Mouse (Mus musculus) heart, embryonic 11.5 days (tissue): ENCODE data around the gene Agmat. TPM values are rescaled to one million over a fixed set of nuclear protein-coding genes. Genes with fewer than 3 reads are reported as not detected.

Source experiments
- ATAC-seq: fragments of 200-750 bp; cut with Nextera tagmentation; replicated peaks from 2 replicates; pipeline ENCODE4 v1.8.0; 2017; ENCODE audit warnings: moderate library complexity; ENCODE audit not compliant: insufficient number of reproducible peaks, low FRiP score, low TSS enrichment
- H3K27ac ChIP-seq: fragments of 300-500 bp; sonication (generic); 2 replicates; pipeline ENCODE4 v1.5.1; 2014; ENCODE audit warnings: mild to moderate bottlenecking, low read depth, low read length
- H3K27me3 ChIP-seq: fragments of 300-500 bp; sonication (generic); 2 replicates; pipeline ENCODE4 v1.6.1; 2014; ENCODE audit warnings: mild to moderate bottlenecking, low read length, mixed read lengths; ENCODE audit not compliant: control insufficient read depth, insufficient read depth
- H3K36me3 ChIP-seq: fragments of 300-500 bp; sonication (generic); 2 replicates; pipeline ENCODE4 v1.6.1; 2014; ENCODE audit warnings: mild to moderate bottlenecking, low read length, moderate library complexity, mixed read lengths; ENCODE audit not compliant: control insufficient read depth, insufficient read depth
- H3K4me1 ChIP-seq: fragments of 300-500 bp; sonication (generic); 2 replicates; pipeline ENCODE4 v1.6.1; 2014; ENCODE audit warnings: low read length; ENCODE audit not compliant: control insufficient read depth, insufficient read depth
- H3K4me2 ChIP-seq: fragments of 300-500 bp; sonication (generic); 2 replicates; pipeline ENCODE4 v1.6.1; 2014; ENCODE audit warnings: mild to moderate bottlenecking, moderate library complexity
- H3K4me3 ChIP-seq: fragments of 300-500 bp; sonication (generic); 2 replicates; pipeline ENCODE4 v1.5.1; 2014; ENCODE audit warnings: low read depth, low read length
- H3K9ac ChIP-seq: fragments of 300-500 bp; sonication (generic); 2 replicates; pipeline ENCODE4 v1.6.1; 2014; ENCODE audit warnings: mild to moderate bottlenecking, low read depth, low read length, moderate library complexity
- H3K9me3 ChIP-seq: fragments of 300-500 bp; sonication (generic); replicated peaks from 2 replicates; pipeline ENCODE4 v1.6.1; 2016; ENCODE audit warnings: low read length; ENCODE audit not compliant: control insufficient read depth
- WGBS: fragments of 180-500 bp; shearing (Covaris S2); extraction: QIAGEN DNeasy Blood & Tissue Kit; methylation state at CpG from one replicate; pipeline ENCODE4 v1.1.7; 2014; ENCODE audit not compliant: insufficient replicate concordance; 5-methylcytosine and 5-hydroxymethylcytosine counted together
- polyA plus RNA-seq: library from polyadenylated mRNA; unstranded; fragments of >200 nt; fragmentation: Nextera tagmentation; extraction: Ambion mirVana; gene quantifications from 2 replicates; pipeline ENCODE4 v1.2.1, GENCODE M21; 2014

The Agmat gene
- polyA plus RNA-seq, 1 experiment from 2014 or later = 0.80 TPM

- Histone ChIP-seq H3K4me2 (no peak overlapping the region), H3K36me3 (peaks cover 5% of the 10 kb centered on the region), H3K27ac (no peak overlapping the region), H3K4me1 (peaks cover 8% of the 10 kb centered on the region), H3K4me3 (no peak overlapping the region), H3K9ac (no peak overlapping the region), H3K27me3 (no peaks in the 10 kb centered on the region), H3K9me3 (no peaks in the 10 kb centered on the region)
- WGBS = 85% methylated on average over 4 of the region's 4 CpGs
- no peak for ATAC-seq
Measured at GRCm38 (mm10) chr4:141796954-141797353, 50.5 kb downstream of the Agmat start.

GRCm38 (mm10) chr4:141797545-141797944 is 51.1 kb downstream of the Agmat start:
- H3K4me2 ChIP-seq = no peak overlapping the region
- no peaks in the 10 kb centered on the region for H3K9me3 ChIP-seq
- no peak overlapping the region for H3K4me3 ChIP-seq
- peaks cover 5% of the 10 kb centered on the region for H3K36me3 ChIP-seq
- ATAC-seq = no peak
- no peaks in the 10 kb centered on the region for H3K27me3 ChIP-seq
- no peak overlapping the region for H3K9ac ChIP-seq
- WGBS = 84% methylated on average over 5 of the region's 5 CpGs
- H3K27ac ChIP-seq = no peak overlapping the region
- H3K4me1 ChIP-seq = peaks cover 8% of the 10 kb centered on the region

GRCm38 (mm10) chr4:141804105-141804504 is 57.6 kb downstream of the Agmat start:
- WGBS = 82% methylated on average over 4 of the region's 4 CpGs
- Histone ChIP-seq H3K27ac (no peak overlapping the region), H3K9ac (no peak overlapping the region), H3K27me3 (no peaks in the 10 kb centered on the region), H3K4me3 (no peak overlapping the region), H3K4me1 (no peaks in the 10 kb centered on the region), H3K36me3 (peaks cover 31% of the 10 kb centered on the region), H3K9me3 (no peaks in the 10 kb centered on the region), H3K4me2 (no peak overlapping the region)
- no peak for ATAC-seq

- no peak for ATAC-seq
- Histone ChIP-seq H3K4me3 (no peak overlapping the region), H3K36me3 (peaks cover 39% of the 10 kb centered on the region), H3K27me3 (no peaks in the 10 kb centered on the region), H3K4me1 (no peaks in the 10 kb centered on the region), H3K9ac (no peak overlapping the region), H3K27ac (no peak overlapping the region), H3K4me2 (no peak overlapping the region), H3K9me3 (no peaks in the 10 kb centered on the region)
- 91% methylated on average over 8 of the region's 8 CpGs for WGBS
Measured at GRCm38 (mm10) chr4:141805886-141806285, 59.4 kb downstream of the Agmat start.

Other genes with a start within 250 kb of the Agmat start
- gene Spen, start 208.1 kb upstream of the Agmat start, polyA plus RNA-seq = 7.5 TPM in 2 replicates
- 53.9 and 64.0 TPM in 2 replicates for gene Fblim1, start 140.6 kb upstream of the Agmat start, polyA plus RNA-seq
- 0.17 and 0.30 TPM in 2 replicates for gene Tmem82, start 128.0 kb upstream of the Agmat start, polyA plus RNA-seq
- not detected in 2 replicates for gene Slc25a34, start 122.9 kb upstream of the Agmat start, polyA plus RNA-seq
- gene Plekhm2, start 81.8 kb upstream of the Agmat start, polyA plus RNA-seq = 3.5 and 3.9 TPM in 2 replicates
- 1.5 TPM in 1 of 2 replicates, not detected in the other for gene Rsc1a1, start 61.1 kb upstream of the Agmat start, polyA plus RNA-seq
- 13.5 and 13.7 TPM in 2 replicates for gene Ddi2, start 23.3 kb upstream of the Agmat start, polyA plus RNA-seq
- 3.2 and 4.3 TPM in 2 replicates for gene Dnajc16, start 44.3 kb downstream of the Agmat start, polyA plus RNA-seq
- gene Casp9, start 46.9 kb downstream of the Agmat start, polyA plus RNA-seq = 15.4 and 17.5 TPM in 2 replicates
- not detected in 2 replicates for gene Cela2a, start 79.5 kb downstream of the Agmat start, polyA plus RNA-seq
- not detected in 2 replicates for gene Ctrc, start 99.7 kb downstream of the Agmat start, polyA plus RNA-seq
- gene Efhd2, start 128.2 kb downstream of the Agmat start, polyA plus RNA-seq = 59.2 and 63.4 TPM in 2 replicates